Mouse (Mus musculus): Measurements from ENCODE around the gene C130026I21Rik. TPM values are rescaled to one million over a fixed set of nuclear protein-coding genes. Genes with fewer than 3 reads are reported as not detected.
"Not testable (repeated sequence)": the region's sequence is repeated elsewhere in the genome, so short reads cannot be mapped to it uniquely, and the experiment has no call there.

C130026I21Rik gene
- polyA plus RNA-seq, 1 experiment from 2014 or later, result not detected

DNA sequence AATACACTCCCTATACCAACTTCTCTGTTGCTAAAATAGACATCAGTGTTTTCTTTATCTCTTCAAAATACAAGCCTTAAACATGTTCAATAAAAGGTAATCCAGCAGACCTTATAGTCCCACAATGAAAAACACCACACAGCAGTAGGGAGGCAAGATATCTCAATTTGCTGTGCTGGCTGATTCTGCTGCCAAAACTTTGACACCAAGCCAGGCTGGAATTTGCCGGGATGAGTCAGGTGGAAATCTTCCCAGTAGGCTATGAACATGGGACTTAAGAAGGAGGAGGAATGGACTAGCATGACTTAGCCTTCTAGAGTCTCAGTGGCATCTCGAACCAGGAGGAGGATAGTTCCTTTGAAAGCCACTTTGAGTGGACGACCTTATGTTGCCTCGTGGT lies 91.4 kb downstream of the C130026I21Rik start:
- not testable (repeated sequence) for H3K9me3 ChIP-seq (replicated peaks; ENCODE audit: control insufficient read depth, low read length); H3K27ac ChIP-seq (ENCODE audit: low read depth, low read length); H3K4me1 ChIP-seq (ENCODE audit: control insufficient read depth, insufficient read depth, low read length); H3K36me3 ChIP-seq (ENCODE audit: control insufficient read depth, insufficient read depth, low read length); H3K9ac ChIP-seq (ENCODE audit: low read length); ATAC-seq; H3K4me3 ChIP-seq (ENCODE audit: low read depth, low read length); H3K27me3 ChIP-seq (replicated peaks; ENCODE audit: control insufficient read depth, insufficient read depth, low read length); DNase-seq (ENCODE audit: low spot score); H3K4me2 ChIP-seq (ENCODE audit: low read length)
- WGBS, result 77% methylated on average over 4 of the region's 4 CpGs

DNA sequence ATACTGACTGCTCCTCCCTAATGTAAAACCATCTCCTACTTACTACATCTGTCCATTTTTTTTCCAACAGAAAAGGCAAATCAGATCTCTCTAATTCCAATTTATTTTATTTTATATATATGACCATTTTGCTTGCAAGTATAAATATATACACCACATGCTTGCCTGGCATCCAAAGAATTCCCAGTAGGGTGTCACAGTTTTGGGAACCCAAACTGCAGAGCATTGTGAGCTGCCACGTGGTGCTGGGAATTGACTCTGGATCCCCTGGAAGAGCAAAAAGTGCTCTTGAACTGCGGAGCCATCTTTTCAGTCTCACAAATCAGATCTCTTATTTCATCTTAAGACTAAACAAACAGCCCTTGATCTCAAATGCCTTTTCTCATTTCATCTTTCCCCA lies 107.5 kb downstream of the C130026I21Rik start:
- DNase-seq (ENCODE audit: low spot score); H3K9ac ChIP-seq (ENCODE audit: low read length); H3K4me3 ChIP-seq (ENCODE audit: low read depth, low read length); H3K36me3 ChIP-seq (ENCODE audit: control insufficient read depth, insufficient read depth, low read length); H3K27ac ChIP-seq (ENCODE audit: low read depth, low read length); H3K4me2 ChIP-seq (ENCODE audit: low read length); H3K27me3 ChIP-seq (replicated peaks; ENCODE audit: control insufficient read depth, insufficient read depth, low read length); H3K4me1 ChIP-seq (ENCODE audit: control insufficient read depth, insufficient read depth, low read length); ATAC-seq; H3K9me3 ChIP-seq (replicated peaks; ENCODE audit: control insufficient read depth, low read length): not testable (repeated sequence)
- WGBS, result 42% methylated on average over 1 of the region's 2 CpGs

DNA sequence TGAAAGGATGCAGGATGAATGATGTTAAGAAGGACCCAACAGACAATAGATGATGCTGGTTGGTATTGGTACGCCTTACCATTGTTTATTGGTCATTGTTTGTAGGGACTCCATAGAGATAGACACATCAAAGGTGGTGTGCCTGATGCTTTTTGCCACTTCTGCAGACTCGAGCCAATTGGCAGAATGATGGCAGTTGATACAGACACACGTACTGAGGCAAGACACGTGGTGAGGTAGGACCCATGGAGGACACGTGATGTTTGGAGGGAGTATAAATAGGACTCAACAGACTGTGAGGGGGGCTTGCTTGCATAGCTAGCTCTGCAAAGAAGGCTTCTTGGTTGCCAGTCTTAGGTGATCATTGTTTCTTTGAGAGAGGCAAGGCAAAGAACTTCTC lies 115.2 kb downstream of the C130026I21Rik start:
- 82% methylated on average over 4 of the region's 5 CpGs for WGBS
- H3K4me2 ChIP-seq (ENCODE audit: low read length); H3K4me1 ChIP-seq (ENCODE audit: control insufficient read depth, insufficient read depth, low read length); DNase-seq (ENCODE audit: low spot score); H3K9ac ChIP-seq (ENCODE audit: low read length); H3K36me3 ChIP-seq (ENCODE audit: control insufficient read depth, insufficient read depth, low read length); H3K27me3 ChIP-seq (replicated peaks; ENCODE audit: control insufficient read depth, insufficient read depth, low read length); H3K9me3 ChIP-seq (replicated peaks; ENCODE audit: control insufficient read depth, low read length); ATAC-seq; H3K27ac ChIP-seq (ENCODE audit: low read depth, low read length); H3K4me3 ChIP-seq (ENCODE audit: low read depth, low read length): not testable (repeated sequence)

DNA sequence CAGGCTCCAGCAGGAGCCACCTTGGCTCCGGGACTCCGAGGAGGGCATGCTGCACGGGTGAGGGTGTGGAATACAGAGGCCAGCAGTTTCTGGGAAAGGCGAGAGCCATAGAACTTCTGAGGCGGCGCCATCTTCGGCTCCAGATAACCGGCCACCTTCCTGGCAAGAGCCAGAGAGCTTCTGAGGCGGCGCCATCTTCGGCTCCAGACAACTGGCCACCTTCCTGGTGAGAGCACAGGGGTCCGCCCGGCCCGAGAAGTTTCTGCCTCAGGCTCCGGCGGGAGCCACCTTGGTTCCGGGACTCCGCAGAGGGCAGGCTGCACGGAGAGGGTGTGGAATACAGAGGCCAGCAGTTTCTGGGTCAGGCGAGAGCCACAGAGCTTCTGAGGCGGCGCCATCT lies 136.7 kb downstream of the C130026I21Rik start:
- H3K4me1 ChIP-seq (ENCODE audit: control insufficient read depth, insufficient read depth, low read length); H3K27ac ChIP-seq (ENCODE audit: low read depth, low read length); H3K36me3 ChIP-seq (ENCODE audit: control insufficient read depth, insufficient read depth, low read length); ATAC-seq; H3K4me2 ChIP-seq (ENCODE audit: low read length); DNase-seq (ENCODE audit: low spot score); H3K27me3 ChIP-seq (replicated peaks; ENCODE audit: control insufficient read depth, insufficient read depth, low read length); H3K4me3 ChIP-seq (ENCODE audit: low read depth, low read length); H3K9ac ChIP-seq (ENCODE audit: low read length); H3K9me3 ChIP-seq (replicated peaks; ENCODE audit: control insufficient read depth, low read length): not testable (repeated sequence)
- 91% methylated on average over 20 of the region's 22 CpGs for WGBS

DNA sequence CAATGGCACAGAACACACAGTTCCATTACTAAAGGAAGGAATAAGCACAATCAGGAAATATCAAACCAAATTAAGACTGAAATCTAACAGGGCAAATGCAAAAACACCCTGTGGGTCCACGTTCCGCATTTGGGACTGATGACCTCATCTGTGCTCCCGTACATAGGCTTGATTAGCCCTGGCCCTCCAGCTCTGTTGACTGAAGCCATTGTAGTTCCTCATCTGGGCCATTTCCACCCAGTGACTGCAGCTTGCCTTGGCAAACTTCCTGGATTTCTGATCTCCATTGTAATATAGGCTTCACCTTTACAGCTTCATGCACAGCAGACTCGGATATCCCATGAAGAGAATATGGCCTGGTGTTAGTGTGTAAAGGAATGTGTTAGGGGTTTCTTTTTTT lies 148.5 kb downstream of the C130026I21Rik start:
- ATAC-seq; H3K9ac ChIP-seq (ENCODE audit: low read length); H3K9me3 ChIP-seq (replicated peaks; ENCODE audit: control insufficient read depth, low read length); H3K4me2 ChIP-seq (ENCODE audit: low read length); H3K27ac ChIP-seq (ENCODE audit: low read depth, low read length); DNase-seq (ENCODE audit: low spot score); H3K4me3 ChIP-seq (ENCODE audit: low read depth, low read length); H3K36me3 ChIP-seq (ENCODE audit: control insufficient read depth, insufficient read depth, low read length); H3K4me1 ChIP-seq (ENCODE audit: control insufficient read depth, insufficient read depth, low read length); H3K27me3 ChIP-seq (replicated peaks; ENCODE audit: control insufficient read depth, insufficient read depth, low read length): not testable (repeated sequence)
- 90% methylated on average over 4 of the region's 4 CpGs for WGBS

DNA sequence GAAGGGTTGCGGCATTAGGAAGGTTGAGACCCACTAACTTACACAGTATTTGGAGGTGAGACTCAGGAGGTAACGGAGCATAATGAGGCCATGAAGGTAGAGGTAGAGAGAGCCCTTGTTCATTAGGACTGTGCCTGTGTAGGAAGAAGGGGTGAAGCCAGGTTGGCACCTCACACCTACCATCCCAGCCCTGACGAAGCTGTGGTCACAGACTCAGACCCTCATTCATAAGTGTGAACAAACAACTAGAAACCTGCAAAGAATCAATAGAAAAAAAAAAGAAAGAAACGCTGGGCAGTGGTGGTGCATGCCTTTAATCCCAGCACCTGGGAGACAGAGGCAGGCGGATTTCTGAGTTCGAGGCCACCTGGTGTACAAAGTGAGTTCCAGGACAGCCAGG lies 152.0 kb downstream of the C130026I21Rik start:
- ATAC-seq; H3K9me3 ChIP-seq (replicated peaks; ENCODE audit: control insufficient read depth, low read length): not testable (repeated sequence)
- 69% methylated on average over 5 of the region's 6 CpGs for WGBS

DNA sequence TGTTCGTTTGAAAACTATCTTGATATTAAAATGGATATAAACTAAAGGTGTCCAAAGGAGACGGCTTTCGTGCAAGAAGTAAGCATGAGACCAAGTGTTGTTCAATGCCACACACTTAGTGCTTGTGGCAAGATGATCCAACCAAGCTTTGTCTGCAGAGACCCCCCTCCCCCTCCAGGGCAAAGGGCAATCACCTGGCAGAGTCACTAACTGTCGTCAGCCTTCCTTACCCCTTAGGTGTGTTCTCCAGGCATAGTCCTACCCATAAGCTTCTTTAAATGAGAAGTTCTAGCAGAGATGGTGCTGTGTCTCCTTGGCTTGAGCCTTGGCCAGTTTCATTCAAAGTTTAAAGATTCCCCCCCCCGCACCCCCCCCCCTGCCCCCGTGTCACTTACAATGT lies 152.8 kb downstream of the C130026I21Rik start:
- not testable (repeated sequence) for H3K9ac ChIP-seq (ENCODE audit: low read length); H3K36me3 ChIP-seq (ENCODE audit: control insufficient read depth, insufficient read depth, low read length); H3K4me3 ChIP-seq (ENCODE audit: low read depth, low read length); H3K9me3 ChIP-seq (replicated peaks; ENCODE audit: control insufficient read depth, low read length); H3K4me1 ChIP-seq (ENCODE audit: control insufficient read depth, insufficient read depth, low read length); H3K27ac ChIP-seq (ENCODE audit: low read depth, low read length); DNase-seq (ENCODE audit: low spot score); H3K27me3 ChIP-seq (replicated peaks; ENCODE audit: control insufficient read depth, insufficient read depth, low read length); ATAC-seq; H3K4me2 ChIP-seq (ENCODE audit: low read length)
- 72% methylated on average over 4 of the region's 6 CpGs for WGBS

More for the DNA sequence above, 152.0 kb downstream of the C130026I21Rik start:
- not testable (repeated sequence) for H3K27ac ChIP-seq (ENCODE audit: low read depth, low read length); H3K27me3 ChIP-seq (replicated peaks; ENCODE audit: control insufficient read depth, insufficient read depth, low read length); H3K4me3 ChIP-seq (ENCODE audit: low read depth, low read length); DNase-seq (ENCODE audit: low spot score); H3K4me1 ChIP-seq (ENCODE audit: control insufficient read depth, insufficient read depth, low read length); H3K9ac ChIP-seq (ENCODE audit: low read length); H3K4me2 ChIP-seq (ENCODE audit: low read length); H3K36me3 ChIP-seq (ENCODE audit: control insufficient read depth, insufficient read depth, low read length)

DNA sequence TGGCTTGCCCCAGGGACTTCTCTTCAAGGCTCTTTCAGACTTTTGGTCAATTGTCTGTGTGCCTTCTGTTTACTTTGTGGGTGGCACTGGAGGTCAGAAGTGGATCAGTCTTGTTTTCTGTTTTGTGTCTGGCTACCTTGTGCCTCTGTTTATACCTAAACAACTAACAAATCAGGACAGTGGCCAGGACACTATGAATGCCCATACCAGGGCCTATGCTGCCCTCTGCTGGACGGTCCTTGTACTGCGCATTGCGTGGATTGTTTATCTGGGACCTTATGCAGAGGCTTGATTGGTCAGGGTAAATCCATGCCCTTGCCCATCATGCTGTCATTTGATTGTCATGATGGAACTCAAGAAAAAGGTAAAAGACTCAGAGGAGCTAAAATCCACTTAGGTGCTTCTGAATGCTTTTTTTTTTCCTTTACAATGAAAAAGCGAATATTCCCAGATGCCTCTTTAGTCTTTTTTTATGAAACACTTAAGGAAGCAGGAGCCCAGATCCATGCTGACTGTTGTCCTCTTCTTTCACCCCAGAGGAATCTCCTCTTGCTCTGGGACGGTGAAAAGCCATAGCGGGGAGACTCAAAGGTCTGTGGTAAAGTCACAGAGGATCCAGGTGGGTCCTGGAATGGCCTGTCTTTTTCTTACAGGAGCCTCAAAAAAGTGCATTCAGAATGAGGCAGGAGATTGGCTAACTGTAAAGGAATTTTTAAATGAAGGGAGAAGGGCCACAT lies 155.5 kb downstream of the C130026I21Rik start:
- not testable (repeated sequence) for H3K27me3 ChIP-seq (replicated peaks; ENCODE audit: control insufficient read depth, insufficient read depth, low read length); H3K4me3 ChIP-seq (ENCODE audit: low read depth, low read length); H3K9me3 ChIP-seq (replicated peaks; ENCODE audit: control insufficient read depth, low read length); ATAC-seq; H3K27ac ChIP-seq (ENCODE audit: low read depth, low read length); H3K4me1 ChIP-seq (ENCODE audit: control insufficient read depth, insufficient read depth, low read length); H3K4me2 ChIP-seq (ENCODE audit: low read length); DNase-seq (ENCODE audit: low spot score); H3K9ac ChIP-seq (ENCODE audit: low read length); H3K36me3 ChIP-seq (ENCODE audit: control insufficient read depth, insufficient read depth, low read length)
- WGBS, result 52% methylated on average over 6 of the region's 6 CpGs

DNA sequence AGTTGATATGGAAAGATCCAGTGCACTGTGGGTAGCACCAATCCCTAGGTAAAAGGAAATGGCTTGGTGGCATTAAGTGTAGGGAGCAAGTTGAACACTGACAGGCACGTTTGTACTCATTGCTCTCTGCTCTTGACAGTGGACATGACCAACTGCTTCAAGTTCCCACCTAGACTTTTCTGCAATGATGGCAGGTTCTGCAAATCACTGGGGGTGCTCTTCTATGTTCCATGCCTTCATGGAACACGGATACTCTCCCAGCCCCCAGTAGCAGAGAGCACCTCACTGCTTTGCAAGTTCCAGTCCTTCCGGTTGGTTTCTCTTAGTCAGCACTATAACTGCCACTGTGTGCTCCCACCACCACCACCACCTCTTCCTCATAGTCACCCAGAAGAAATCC lies 156.3 kb downstream of the C130026I21Rik start:
- ATAC-seq; H3K27ac ChIP-seq (ENCODE audit: low read depth, low read length); H3K4me2 ChIP-seq (ENCODE audit: low read length); H3K36me3 ChIP-seq (ENCODE audit: control insufficient read depth, insufficient read depth, low read length); H3K4me1 ChIP-seq (ENCODE audit: control insufficient read depth, insufficient read depth, low read length); H3K9ac ChIP-seq (ENCODE audit: low read length); H3K9me3 ChIP-seq (replicated peaks; ENCODE audit: control insufficient read depth, low read length); H3K27me3 ChIP-seq (replicated peaks; ENCODE audit: control insufficient read depth, insufficient read depth, low read length); DNase-seq (ENCODE audit: low spot score); H3K4me3 ChIP-seq (ENCODE audit: low read depth, low read length): not testable (repeated sequence)
- 81% methylated on average over 3 of the region's 3 CpGs for WGBS
